Mouse (Mus musculus) CD4-positive, CD25-positive, alpha-beta regulatory T cell, adult 9 weeks (primary cell): Measurements from ENCODE around the gene Slc7a7. TPM values are rescaled to one million over a fixed set of nuclear protein-coding genes. Genes with fewer than 3 reads are reported as not detected.

Experiments
- polyA plus RNA-seq: library from polyadenylated mRNA; unstranded; fragments of 100-300 nt; shearing (Covaris generic); gene quantifications from one replicate; pipeline ENCODE4 v1.2.1, GENCODE M21; 2017

Slc7a7 gene
- 1.5 TPM for polyA plus RNA-seq

DNA sequence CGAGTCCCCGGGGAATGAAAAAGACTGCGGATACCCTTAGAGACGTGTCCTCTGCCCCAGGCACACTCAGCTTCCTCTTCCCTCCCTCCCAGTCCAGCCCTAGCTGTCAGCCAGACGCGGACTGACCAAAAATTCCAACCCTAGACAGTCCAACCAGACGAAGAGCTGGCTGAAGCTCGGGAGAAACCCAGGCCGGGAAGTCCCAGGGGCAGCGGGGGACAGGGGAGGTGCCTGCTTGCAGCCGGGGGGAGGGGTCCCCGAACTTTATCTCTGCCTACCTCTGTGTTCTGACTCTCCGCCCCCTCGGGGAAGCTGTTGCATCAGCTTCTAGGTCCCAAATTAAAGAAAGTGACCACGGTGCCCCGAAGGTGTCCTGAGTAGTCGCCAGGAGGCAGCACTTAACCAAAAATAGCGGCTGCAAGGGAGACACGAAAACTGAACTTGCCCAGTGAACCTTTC lies at the start of gene Slc7a7:
Gene Slc7a7, minus strand, starts transcription at position 158 of the 459 bp plus-strand sequence.

DNA sequence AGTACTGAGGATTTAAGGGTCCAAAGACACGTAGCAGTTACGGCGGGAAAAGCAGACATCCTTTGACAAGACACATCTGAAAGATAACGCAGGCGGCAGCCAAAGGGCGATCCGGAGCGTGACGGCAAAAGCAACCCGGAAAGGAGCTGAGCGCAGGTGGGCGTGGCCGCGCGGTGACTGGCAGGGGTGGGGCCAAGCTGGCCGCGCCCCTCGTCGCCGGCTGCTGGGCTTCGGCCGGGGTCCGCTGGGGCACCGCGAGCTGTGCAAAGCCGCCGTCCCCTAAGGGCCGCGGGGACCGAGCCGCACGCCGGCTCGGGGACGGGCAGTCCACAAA lies 46.3 kb upstream of the Slc7a7 start, which contains the start of gene Lrp10:
Gene Lrp10, plus strand, starts transcription at position 179 of the 334 bp plus-strand sequence.

DNA sequence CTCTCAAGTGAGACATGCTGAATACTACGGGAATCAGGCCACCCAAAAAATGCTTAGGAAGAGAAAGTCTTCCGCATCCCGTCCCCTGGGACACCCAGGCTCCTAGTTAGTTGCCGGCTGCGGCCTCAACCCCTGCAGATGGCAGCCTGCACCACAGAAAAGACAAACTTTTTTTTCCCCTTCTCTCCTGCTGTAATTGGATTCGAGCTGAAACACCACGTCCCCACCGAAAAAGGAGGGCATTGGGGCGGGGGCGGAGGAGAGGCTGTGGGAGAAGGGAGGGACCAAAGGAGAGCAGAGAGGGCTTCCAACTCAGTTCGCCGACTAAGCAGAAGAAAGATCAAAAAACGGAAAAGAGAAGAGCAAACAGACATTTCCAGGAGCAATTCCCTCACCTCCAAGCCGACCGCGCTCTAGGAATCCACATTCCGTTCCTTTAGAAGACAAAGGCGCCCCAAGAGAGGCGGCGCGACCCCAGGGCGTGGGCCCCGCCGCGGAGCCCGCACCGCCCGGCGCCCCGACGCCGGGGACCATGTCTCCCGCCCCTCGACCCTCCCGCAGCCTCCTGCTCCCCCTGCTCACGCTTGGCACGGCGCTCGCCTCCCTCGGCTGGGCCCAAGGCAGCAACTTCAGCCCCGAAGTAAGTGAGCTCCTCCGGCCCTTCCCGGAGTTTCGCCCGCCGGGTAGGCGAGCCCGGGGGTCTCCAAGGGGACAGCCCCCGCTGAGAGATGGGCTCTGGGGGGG lies 13.9 kb upstream of the Slc7a7 start, which contains the start of gene Mmp14:
Gene Mmp14, plus strand, starts transcription at position 279 of the 744 bp plus-strand sequence.

DNA sequence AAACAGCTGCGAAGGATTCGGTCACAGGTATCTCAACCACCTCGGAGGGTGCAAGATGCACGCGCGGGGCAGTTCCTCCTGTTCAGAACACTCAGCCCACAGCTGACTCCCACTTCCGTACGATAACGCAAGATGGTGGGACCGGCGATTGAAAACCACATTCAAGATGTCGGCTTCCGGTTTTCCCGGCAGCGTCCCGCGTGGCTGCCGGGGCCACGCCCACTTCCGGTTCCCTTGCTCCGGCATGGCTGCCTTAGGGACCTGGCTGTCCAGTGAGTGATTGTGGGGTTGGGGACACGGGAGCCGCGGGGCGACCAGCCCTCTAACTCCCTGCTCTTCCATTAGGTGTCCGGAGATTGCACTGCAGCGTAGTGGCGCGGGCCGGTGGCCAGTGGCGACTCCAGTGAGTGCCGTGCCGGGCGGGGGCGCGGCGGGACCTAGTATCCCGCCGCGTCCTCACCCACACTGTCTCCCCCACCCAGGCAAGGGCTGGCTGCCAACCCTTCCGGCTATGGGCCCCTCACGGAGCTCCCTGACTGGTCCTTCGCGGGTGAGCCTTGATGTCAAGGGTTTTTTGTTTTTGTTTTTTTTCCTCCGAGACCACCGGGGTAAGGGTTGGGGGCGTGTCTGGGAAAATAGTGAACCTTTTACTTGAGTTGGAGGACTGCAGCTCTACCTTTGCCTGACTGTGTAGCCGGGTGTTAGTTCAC lies 9.3 kb upstream of the Slc7a7 start, which contains the start of gene Mrpl52:
Gene Mrpl52, plus strand, starts transcription at position 221 of the 710 bp plus-strand sequence.

DNA sequence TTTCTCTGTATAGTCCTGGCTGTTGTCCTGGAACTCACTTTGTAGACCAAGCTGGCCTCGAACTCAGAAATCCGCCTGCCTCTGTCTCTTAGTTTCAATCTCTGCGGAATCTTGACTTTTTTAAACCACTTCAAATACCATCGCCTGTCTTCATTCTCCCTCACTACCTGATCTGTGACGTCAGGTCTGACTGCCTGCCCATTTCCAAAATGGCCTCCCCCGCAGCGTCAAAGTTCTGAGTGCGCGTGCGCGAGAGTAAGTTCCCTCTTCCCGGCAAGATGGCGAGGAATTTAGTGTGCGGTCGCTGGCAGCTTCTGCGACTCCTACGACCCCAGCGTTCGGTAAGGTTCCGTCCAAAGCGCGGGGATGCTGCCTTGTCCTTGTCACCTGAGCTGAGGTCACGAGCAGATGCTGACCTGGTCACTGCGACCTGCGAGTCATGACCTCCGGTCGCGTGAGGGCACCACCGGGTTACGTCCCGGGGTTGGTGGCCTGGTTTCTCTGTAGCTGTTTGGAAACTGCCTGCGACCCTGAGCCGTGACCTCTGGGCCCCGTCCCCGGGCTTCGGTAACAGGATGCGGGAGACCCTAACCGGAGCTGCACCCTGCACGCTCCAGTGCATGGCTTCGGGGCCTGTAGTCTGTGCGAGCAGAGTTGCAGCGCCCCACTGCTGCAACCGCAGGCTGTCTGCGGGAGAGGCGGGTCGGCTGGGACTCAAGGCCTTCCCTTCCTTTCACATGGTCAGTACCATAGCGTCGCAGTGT lies 56.8 kb downstream of the Slc7a7 start, which contains the start of gene Oxa1l:
Gene Oxa1l, plus strand, starts transcription at position 258 of the 764 bp plus-strand sequence.

Other genes with a start within 250 kb of the Slc7a7 start
- gene Dad1, start 163.7 kb downstream of the Slc7a7 start, polyA plus RNA-seq, result 537 TPM
- 28.6 TPM for gene Abhd4, start 163.6 kb downstream of the Slc7a7 start, polyA plus RNA-seq
- gene Olfr49, start 132.8 kb downstream of the Slc7a7 start, polyA plus RNA-seq, result 0.05 TPM
- gene Oxa1l, start 56.9 kb downstream of the Slc7a7 start, polyA plus RNA-seq, result 77.8 TPM
- 292 TPM for gene Mrpl52, start 9.1 kb upstream of the Slc7a7 start, polyA plus RNA-seq
- 1.5 TPM for gene Mmp14, start 13.8 kb upstream of the Slc7a7 start, polyA plus RNA-seq
- gene Lrp10, start 46.4 kb upstream of the Slc7a7 start, polyA plus RNA-seq, result 38.7 TPM
- 0.61 TPM for gene Rem2, start 58.3 kb upstream of the Slc7a7 start, polyA plus RNA-seq
- 49.7 TPM for gene Prmt5, start 99.7 kb upstream of the Slc7a7 start, polyA plus RNA-seq
- 22.4 TPM for gene Haus4, start 136.8 kb upstream of the Slc7a7 start, polyA plus RNA-seq
- 0.16 TPM for gene Ajuba, start 159.8 kb upstream of the Slc7a7 start, polyA plus RNA-seq
- gene 4931414P19Rik, start 188.2 kb upstream of the Slc7a7 start, polyA plus RNA-seq, result 3.0 TPM
- gene Psmb5, start 200.2 kb upstream of the Slc7a7 start, polyA plus RNA-seq, result 280 TPM
- gene Psmb11, start 203.7 kb upstream of the Slc7a7 start, polyA plus RNA-seq, result 0.06 TPM
- not detected for gene Gm17606, start 223.2 kb upstream of the Slc7a7 start, polyA plus RNA-seq
- gene Cdh24, start 223.6 kb upstream of the Slc7a7 start, polyA plus RNA-seq, result 0.46 TPM